Mouse (Mus musculus) heart, adult 2 months (tissue): ENCODE data around the gene Myh14. TPM values are rescaled to one million over a fixed set of nuclear protein-coding genes. Genes with fewer than 3 reads are reported as not detected.

ENCODE experiments used
- DNase-seq, 2 experiments: peaks; one replicate each; pipeline ENCODE4 v3.0.0; 2021
- H3K27ac ChIP-seq: fragments of 200-600 bp; 2 replicates; pipeline ENCODE4 v1.8.1; 2022
- H3K27me3 ChIP-seq: fragments of 200-500 bp; 2 replicates; pipeline ENCODE4 v1.6.1; 2012; ENCODE audit warnings: mild to moderate bottlenecking, low read length, inconsistent platforms, mixed read lengths; ENCODE audit not compliant: control insufficient read depth, insufficient read depth
- H3K36me3 ChIP-seq: fragments of 200-500 bp; 2 replicates; pipeline ENCODE4 v1.6.1; 2012; ENCODE audit warnings: low read length, inconsistent platforms; ENCODE audit not compliant: control insufficient read depth, insufficient read depth
- H3K4me1 ChIP-seq: fragments of 200-500 bp; 2 replicates; pipeline ENCODE4 v1.6.1; 2011; ENCODE audit warnings: low read length; ENCODE audit not compliant: control insufficient read depth, insufficient read depth
- H3K4me3 ChIP-seq: fragments of 200-600 bp; 2 replicates; pipeline ENCODE4 v1.8.1; 2022
- H3K79me2 ChIP-seq: fragments of 200-500 bp; replicated peaks from 2 replicates; pipeline ENCODE4 v1.6.1; 2012; ENCODE audit warnings: mild to moderate bottlenecking, inconsistent platforms, low read length, moderate library complexity, mixed read lengths; ENCODE audit not compliant: control insufficient read depth, insufficient read depth
- H3K9ac ChIP-seq: fragments of 200-500 bp; 2 replicates; pipeline ENCODE4 v1.6.1; 2012; ENCODE audit warnings: low read depth, mild to moderate bottlenecking, control low read depth, inconsistent platforms, low read length, mixed read lengths
- CTCF ChIP-seq: fragments of 200-600 bp; IDR thresholded peaks from 2 replicates; pipeline ENCODE4 v1.8.1; 2022; ENCODE audit warnings: antibody characterized with exemption, mild to moderate bottlenecking, moderate library complexity
- EP300 ChIP-seq: fragments of 200-500 bp; IDR thresholded peaks from 2 replicates; pipeline ENCODE4 v1.6.1; 2011; ENCODE audit warnings: low read depth, low read length, control low read depth; ENCODE audit not compliant: insufficient read depth
- POLR2A ChIP-seq: fragments of 200-500 bp; IDR thresholded peaks from 2 replicates; pipeline ENCODE4 v1.6.1; 2011; ENCODE audit warnings: mild to moderate bottlenecking, low read depth, low read length, control low read depth; ENCODE audit not compliant: insufficient read depth
- WGBS: fragments of 180-500 bp; shearing (Covaris S2); methylation state at CpG from one replicate; pipeline ENCODE4 v1.1.7; 2018; 5-methylcytosine and 5-hydroxymethylcytosine counted together
- intact Hi-C: fragments of 180-260 bp; cut with DNase I; formaldehyde crosslinking; loops from one replicate; pipeline ENCODE4 v1.15.1; 2025
- polyA plus RNA-seq: library from polyadenylated mRNA; depleted of rRNA; stranded (reverse); fragments of >200 nt; gene quantifications from 2 replicates; pipeline ENCODE4 v1.2.3, GENCODE M21; 2012
- total RNA-seq, 2 experiments: library from RNA; stranded (reverse); gene quantifications; 2 replicates each; pipeline ENCODE4 v1.2.3; 2021

Myh14 gene
- total and polyA plus RNA-seq, 3 experiments = 23.1 to 96.6 (median 79.4) TPM

- H3K9ac ChIP-seq = no peak overlapping the region
- TF ChIP-seq CTCF = no peak
- no peak for TF ChIP-seq EP300
- TF ChIP-seq POLR2A = no peak
- no peaks in the 10 kb centered on the region for H3K36me3 ChIP-seq
- peak overlapping the region; percentile 43 for H3K4me3 ChIP-seq
- H3K79me2 ChIP-seq = no peaks in the 10 kb centered on the region
- DNase-seq = peak; percentile 70 to 80
- WGBS = 0% methylated on average over 33 of the region's 33 CpGs
- intact Hi-C loops = no loop called here
- peaks cover 14% of the 10 kb centered on the region for H3K27me3 ChIP-seq
- H3K4me1 ChIP-seq = peaks cover 1% of the 10 kb centered on the region; the same call in 1 of the 2 replicates
- no peak overlapping the region for H3K27ac ChIP-seq
Observed at GRCm38 (mm10) chr7:44589149-44589548, 81.5 kb downstream of the Myh14 start.

GRCm38 (mm10) chr7:44588338-44588737 is 82.3 kb downstream of the Myh14 start:
- H3K27me3 ChIP-seq = peaks cover 14% of the 10 kb centered on the region
- no peaks in the 10 kb centered on the region for H3K36me3 ChIP-seq
- H3K9ac ChIP-seq = no peak overlapping the region
- no peak overlapping the region for H3K27ac ChIP-seq
- no peak overlapping the region for H3K4me3 ChIP-seq
- no peak for DNase-seq
- intact Hi-C loops = no loop called here
- no peaks in the 10 kb centered on the region for H3K79me2 ChIP-seq
- no peak for TF ChIP-seq EP300
- TF ChIP-seq CTCF = no peak
- TF ChIP-seq POLR2A = no peak
- H3K4me1 ChIP-seq = no peaks in the 10 kb centered on the region
- WGBS = 13% methylated on average over 12 of the region's 12 CpGs

- 49% methylated on average over 6 of the region's 6 CpGs for WGBS
- Histone ChIP-seq H3K4me3 (no peak overlapping the region), H3K27ac (no peak overlapping the region), H3K9ac (no peak overlapping the region), H3K36me3 (no peaks in the 10 kb centered on the region), H3K79me2 (no peaks in the 10 kb centered on the region), H3K4me1 (no peaks in the 10 kb centered on the region), H3K27me3 (peaks cover 12% of the 10 kb centered on the region)
- DNase-seq = no peak
- no peak for TF ChIP-seq CTCF
- no peak for TF ChIP-seq POLR2A
- no peak for TF ChIP-seq EP300
- intact Hi-C loops = no loop called here
Observed at GRCm38 (mm10) chr7:44587676-44588075, 83.0 kb downstream of the Myh14 start.

GRCm38 (mm10) chr7:44586930-44587329 is 83.7 kb downstream of the Myh14 start:
- DNase-seq = peak in 1 of 2 experiments; percentile 36
- no peaks in the 10 kb centered on the region for H3K79me2 ChIP-seq
- H3K36me3 ChIP-seq = no peaks in the 10 kb centered on the region
- H3K4me1 ChIP-seq = no peaks in the 10 kb centered on the region
- 2% methylated on average over 18 of the region's 18 CpGs for WGBS
- intact Hi-C loops = no loop called here
- no peak overlapping the region for H3K9ac ChIP-seq
- no peak overlapping the region for H3K27ac ChIP-seq
- H3K4me3 ChIP-seq = no peak overlapping the region
- peaks cover 12% of the 10 kb centered on the region for H3K27me3 ChIP-seq
- TF ChIP-seq EP300 (no peak), POLR2A (no peak), CTCF (no peak)

- Histone ChIP-seq H3K4me3 (no peak overlapping the region), H3K9ac (no peak overlapping the region), H3K27ac (no peak overlapping the region), H3K4me1 (no peaks in the 10 kb centered on the region), H3K36me3 (no peaks in the 10 kb centered on the region), H3K79me2 (no peaks in the 10 kb centered on the region), H3K27me3 (peaks cover 11% of the 10 kb centered on the region)
- WGBS = 16% methylated on average over 19 of the region's 19 CpGs
- no peak for DNase-seq
- intact Hi-C loops = no loop called here
- TF ChIP-seq EP300 = no peak
- no peak for TF ChIP-seq POLR2A
- no peak for TF ChIP-seq CTCF
Observed at GRCm38 (mm10) chr7:44586518-44586917, 84.1 kb downstream of the Myh14 start.

GRCm38 (mm10) chr7:44585606-44586005 is 85.0 kb downstream of the Myh14 start:
- TF ChIP-seq CTCF = no peak
- TF ChIP-seq EP300 = no peak
- no peak for TF ChIP-seq POLR2A
- Histone ChIP-seq H3K27ac (no peak overlapping the region), H3K4me3 (no peak overlapping the region), H3K79me2 (no peaks in the 10 kb centered on the region), H3K4me1 (no peaks in the 10 kb centered on the region), H3K27me3 (peaks cover 8% of the 10 kb centered on the region; the same call in 1 of the 2 replicates), H3K9ac (no peak overlapping the region), H3K36me3 (no peaks in the 10 kb centered on the region)
- intact Hi-C loops = no loop called here
- no peak for DNase-seq
- WGBS = 87% methylated on average over 6 of the region's 6 CpGs
